Mouse (Mus musculus) lung, postnatal 0 days (tissue): ENCODE measurements around the gene Gmnn. TPM values are rescaled to one million over a fixed set of nuclear protein-coding genes. Genes with fewer than 3 reads are reported as not detected.
A peak's percentile ranks its signal among the peaks of the same experiment; 100 is the strongest.
"Not testable (repeated sequence)": the region's sequence is repeated elsewhere in the genome, so short reads cannot be mapped to it uniquely, and the experiment has no call there.

Experiments used
- ATAC-seq: fragments of 200-750 bp; cut with Nextera tagmentation; 2 replicates; pipeline ENCODE4 v1.8.0; 2017; ENCODE audit warnings: moderate library complexity
- DNase-seq: peaks from one replicate; pipeline ENCODE4 v3.0.0-alpha.2; 2016; ENCODE audit warnings: low spot score
- H3K27ac ChIP-seq: fragments of 300-500 bp; sonication (generic); 2 replicates; pipeline ENCODE4 v1.5.1; 2014; ENCODE audit warnings: antibody characterized with exemption, mild to moderate bottlenecking, low read length, mixed read lengths
- H3K27me3 ChIP-seq: fragments of 300-500 bp; sonication (generic); replicated peaks from 2 replicates; pipeline ENCODE4 v1.6.1; 2014; ENCODE audit warnings: low read length, mixed read lengths; ENCODE audit not compliant: insufficient read depth
- H3K36me3 ChIP-seq: fragments of 300-500 bp; sonication (generic); 2 replicates; pipeline ENCODE4 v1.6.1; 2014; ENCODE audit warnings: low read length, mixed read lengths; ENCODE audit not compliant: insufficient read depth
- H3K4me1 ChIP-seq: fragments of 300-500 bp; sonication (generic); 2 replicates; pipeline ENCODE4 v1.6.1; 2014; ENCODE audit warnings: antibody characterized with exemption, low read depth, low read length, mixed read lengths; ENCODE audit not compliant: insufficient read depth
- H3K4me2 ChIP-seq: fragments of 300-500 bp; sonication (generic); replicated peaks from 2 replicates; pipeline ENCODE4 v1.6.1; 2014; ENCODE audit warnings: low read depth, mild to moderate bottlenecking, low read length, moderate library complexity, mixed read lengths
- H3K4me3 ChIP-seq: fragments of 300-500 bp; sonication (generic); 2 replicates; pipeline ENCODE4 v1.5.1; 2014; ENCODE audit warnings: low read depth, low read length
- H3K9ac ChIP-seq: fragments of 300-500 bp; sonication (generic); replicated peaks from 2 replicates; pipeline ENCODE4 v1.6.1; 2014; ENCODE audit warnings: low read depth, mild to moderate bottlenecking
- H3K9me3 ChIP-seq: fragments of 300-500 bp; sonication (generic); 2 replicates; pipeline ENCODE4 v1.6.1; 2016; ENCODE audit warnings: low read length, mixed read lengths
- CTCF ChIP-seq: IDR thresholded peaks from 2 replicates; pipeline ENCODE4 v1.5.1; 2016; ENCODE audit warnings: antibody characterized with exemption, mild to moderate bottlenecking
- EP300 ChIP-seq: IDR thresholded peaks from 2 replicates; pipeline ENCODE4 v1.6.1; 2016; ENCODE audit warnings: antibody characterized with exemption, mild to moderate bottlenecking, control low read depth
- WGBS: fragments of 180-500 bp; shearing (Covaris S2); extraction: QIAGEN DNeasy Blood & Tissue Kit; methylation state at CpG from one replicate; pipeline ENCODE4 v1.1.7; 2014; 5-methylcytosine and 5-hydroxymethylcytosine counted together
- polyA plus RNA-seq: library from polyadenylated mRNA; unstranded; fragments of >200 nt; fragmentation: Nextera tagmentation; extraction: Ambion mirVana; gene quantifications from 2 replicates; pipeline ENCODE4 v1.2.1, GENCODE M21; 2015

The Gmnn gene
- polyA plus RNA-seq, 1 experiment from 2014 or later, result 24.1 TPM

DNA sequence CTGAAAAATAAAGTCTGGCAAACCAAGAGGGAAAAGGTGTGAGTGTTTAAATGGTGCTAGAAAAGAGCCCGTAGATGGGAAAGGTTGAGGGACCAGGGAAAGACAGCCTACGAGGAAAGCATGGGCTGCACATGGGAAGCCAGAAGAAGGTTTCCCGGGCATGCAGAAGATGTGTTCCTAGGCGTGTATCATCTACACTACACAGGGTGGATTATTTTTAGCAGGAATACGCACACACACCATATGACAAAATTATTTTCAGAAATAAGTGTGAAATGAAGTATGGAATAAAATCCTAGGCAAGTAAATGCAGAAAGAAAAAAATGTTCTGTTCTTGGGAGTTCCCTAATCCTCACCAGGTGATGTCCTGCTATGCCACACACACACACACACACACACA is 25.8 kb upstream of the Gmnn start:
- ATAC-seq, result no peak
- TF ChIP-seq CTCF (no peak), EP300 (no peak)
- H3K36me3 ChIP-seq, result no peaks in the 10 kb centered on the region
- no peak overlapping the region for H3K4me3 ChIP-seq
- no peaks in the 10 kb centered on the region for H3K27me3 ChIP-seq
- H3K4me1 ChIP-seq, result no peaks in the 10 kb centered on the region
- no peak overlapping the region for H3K27ac ChIP-seq
- no peak for DNase-seq
- H3K4me2 ChIP-seq, result no peak overlapping the region
- no peaks in the 10 kb centered on the region for H3K9me3 ChIP-seq
- no peak overlapping the region for H3K9ac ChIP-seq
- 81% methylated on average over 5 of the region's 5 CpGs for WGBS

DNA sequence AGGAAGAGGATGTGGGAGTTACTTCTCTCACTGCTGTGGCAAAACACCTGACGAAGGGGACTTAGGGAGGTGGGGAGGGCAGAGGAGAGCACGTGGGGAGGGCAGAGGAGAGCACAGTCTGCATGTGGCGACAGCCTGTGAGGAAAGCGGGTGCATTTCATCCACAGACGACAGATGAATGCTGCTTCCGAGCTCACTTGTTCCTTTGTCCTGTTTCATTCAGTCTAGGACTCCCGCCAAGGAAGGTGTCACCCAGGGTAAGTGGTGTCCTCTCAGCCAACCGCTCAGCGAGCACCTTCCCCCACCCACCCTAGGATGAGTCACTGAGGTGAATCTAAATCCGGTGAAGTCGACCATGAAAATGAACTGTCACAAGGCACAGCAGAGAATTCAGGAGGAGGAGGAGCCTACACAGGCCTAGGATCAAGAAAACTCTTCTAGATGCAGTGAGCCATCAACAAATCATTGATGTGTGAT is 24.3 kb upstream of the Gmnn start:
- Histone ChIP-seq H3K4me3 (no peak overlapping the region), H3K9ac (no peak overlapping the region), H3K4me1 (no peaks in the 10 kb centered on the region), H3K27ac (no peak overlapping the region), H3K9me3 (no peaks in the 10 kb centered on the region), H3K27me3 (no peaks in the 10 kb centered on the region), H3K36me3 (no peaks in the 10 kb centered on the region), H3K4me2 (no peak overlapping the region)
- no peak for DNase-seq
- TF ChIP-seq CTCF (no peak), EP300 (no peak)
- ATAC-seq, result no peak
- WGBS, result 60% methylated on average over 11 of the region's 11 CpGs

- 40% methylated on average over 5 of the region's 5 CpGs for WGBS
- H3K27ac ChIP-seq, result no peak overlapping the region
- H3K4me2 ChIP-seq, result no peak overlapping the region
- H3K36me3 ChIP-seq, result no peaks in the 10 kb centered on the region
- H3K4me3 ChIP-seq, result no peak overlapping the region
- no peaks in the 10 kb centered on the region for H3K9me3 ChIP-seq
- no peaks in the 10 kb centered on the region for H3K27me3 ChIP-seq
- DNase-seq, result no peak
- H3K4me1 ChIP-seq, result no peaks in the 10 kb centered on the region
- TF ChIP-seq CTCF (no peak), EP300 (no peak)
- no peak for ATAC-seq
- H3K9ac ChIP-seq, result no peak overlapping the region
Measured at GRCm38 (mm10) chr13:24781916-24782315, 20.2 kb upstream of the Gmnn start.

DNA sequence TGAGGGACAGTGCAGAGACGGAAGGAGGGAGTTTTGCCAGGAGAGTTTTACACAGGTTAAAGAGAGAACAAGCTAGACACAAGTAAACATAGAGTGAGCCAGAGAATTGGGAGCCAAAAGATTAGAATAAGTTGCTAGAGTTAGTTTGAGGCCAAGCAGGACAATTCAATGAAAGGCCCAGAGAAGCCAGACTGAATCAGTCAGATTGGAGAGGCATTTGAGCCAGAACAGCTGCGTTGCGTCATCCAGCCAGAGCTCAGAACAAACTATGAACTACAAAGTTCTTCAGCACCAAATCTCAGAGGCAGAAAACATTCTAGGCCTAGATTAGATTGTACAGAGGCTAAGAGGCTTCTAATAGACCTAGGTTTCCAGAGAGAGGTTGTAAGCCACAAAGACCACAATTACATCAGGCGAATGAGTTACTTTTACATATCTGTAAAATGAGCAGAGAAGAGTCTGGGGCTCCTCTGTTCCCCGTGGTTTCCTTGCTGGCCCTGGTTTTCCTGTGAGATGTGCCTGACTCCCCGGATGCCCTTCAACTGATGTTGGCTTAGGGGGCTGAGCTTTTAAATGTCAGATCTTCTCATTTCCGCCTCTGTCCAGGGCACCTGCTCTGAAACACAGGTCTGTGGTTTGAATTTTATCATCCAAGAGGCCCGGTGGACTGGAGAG is 17.1 kb upstream of the Gmnn start:
- Histone ChIP-seq H3K4me1 (no peaks in the 10 kb centered on the region), H3K4me2 (no peak overlapping the region), H3K27me3 (no peaks in the 10 kb centered on the region), H3K9ac (no peak overlapping the region), H3K36me3 (no peaks in the 10 kb centered on the region), H3K4me3 (no peak overlapping the region), H3K9me3 (no peaks in the 10 kb centered on the region), H3K27ac (no peak overlapping the region)
- DNase-seq (no peak), ATAC-seq (no peak)
- TF ChIP-seq CTCF (no peak), EP300 (no peak)
- WGBS, result 72% methylated on average over 8 of the region's 8 CpGs

GRCm38 (mm10) chr13:24778026-24778425 is 16.3 kb upstream of the Gmnn start:
- TF ChIP-seq CTCF (no peak), EP300 (no peak)
- DNase-seq (no peak), ATAC-seq (no peak)
- H3K9ac ChIP-seq, result no peak overlapping the region
- H3K36me3 ChIP-seq, result no peaks in the 10 kb centered on the region
- H3K27me3 ChIP-seq, result no peaks in the 10 kb centered on the region
- no peaks in the 10 kb centered on the region for H3K9me3 ChIP-seq
- no peaks in the 10 kb centered on the region for H3K4me1 ChIP-seq
- 64% methylated on average over 2 of the region's 2 CpGs for WGBS
- H3K27ac ChIP-seq, result no peak overlapping the region
- no peak overlapping the region for H3K4me2 ChIP-seq
- no peak overlapping the region for H3K4me3 ChIP-seq

DNA sequence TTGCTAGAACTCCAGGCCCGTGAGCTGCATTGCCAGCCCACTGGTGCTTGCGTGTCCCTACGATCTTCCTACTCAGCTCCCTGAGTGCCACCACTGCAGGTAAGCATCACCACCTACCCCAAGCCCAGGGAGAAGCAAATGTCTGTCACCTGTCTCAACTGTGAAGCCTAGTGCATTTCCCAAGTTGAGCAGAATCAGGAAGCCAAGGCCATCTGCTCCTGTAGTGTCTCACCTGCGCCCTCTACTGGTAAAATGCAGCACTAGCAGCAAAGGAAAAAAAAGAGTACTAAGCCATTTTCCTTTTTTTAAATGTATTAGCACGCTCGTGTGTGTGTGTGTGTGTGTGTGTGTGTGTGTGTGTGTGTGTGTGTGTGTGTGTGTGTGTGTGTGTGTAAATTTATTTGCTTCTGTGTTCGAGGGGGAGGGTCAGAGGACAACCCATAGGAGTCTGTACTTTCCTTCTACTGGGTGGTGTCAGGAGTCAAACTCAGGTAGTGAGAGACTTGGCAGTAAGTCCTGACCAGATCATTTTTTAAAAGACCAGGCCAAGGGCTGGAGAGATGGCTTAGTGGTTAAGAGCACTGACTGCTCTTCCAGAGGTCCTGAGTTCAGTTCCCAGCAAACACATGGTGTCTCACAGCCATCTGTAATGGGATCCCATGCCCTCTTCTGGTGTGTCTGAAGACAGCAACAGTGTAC is 14.6 kb upstream of the Gmnn start:
- H3K9ac ChIP-seq, result no peak overlapping the region
- no peak overlapping the region for H3K4me2 ChIP-seq
- H3K4me3 ChIP-seq, result no peak overlapping the region
- 57% methylated on average over 6 of the region's 7 CpGs for WGBS
- no peaks in the 10 kb centered on the region for H3K4me1 ChIP-seq
- no peaks in the 10 kb centered on the region for H3K9me3 ChIP-seq
- no peak for ATAC-seq
- H3K27me3 ChIP-seq, result no peaks in the 10 kb centered on the region
- peak; percentile 84 for DNase-seq
- H3K36me3 ChIP-seq, result no peaks in the 10 kb centered on the region
- TF ChIP-seq EP300, result no peak
- TF ChIP-seq CTCF, result peak; percentile 94
- no peak overlapping the region for H3K27ac ChIP-seq

GRCm38 (mm10) chr13:24771482-24771881 is 9.8 kb upstream of the Gmnn start:
- H3K9ac ChIP-seq, H3K4me1 ChIP-seq, H3K27me3 ChIP-seq, H3K36me3 ChIP-seq, H3K4me3 ChIP-seq, H3K9me3 ChIP-seq, DNase-seq, H3K27ac ChIP-seq, H3K4me2 ChIP-seq, ATAC-seq: not testable (repeated sequence)
- 91% methylated on average over 10 of the region's 10 CpGs for WGBS

DNA sequence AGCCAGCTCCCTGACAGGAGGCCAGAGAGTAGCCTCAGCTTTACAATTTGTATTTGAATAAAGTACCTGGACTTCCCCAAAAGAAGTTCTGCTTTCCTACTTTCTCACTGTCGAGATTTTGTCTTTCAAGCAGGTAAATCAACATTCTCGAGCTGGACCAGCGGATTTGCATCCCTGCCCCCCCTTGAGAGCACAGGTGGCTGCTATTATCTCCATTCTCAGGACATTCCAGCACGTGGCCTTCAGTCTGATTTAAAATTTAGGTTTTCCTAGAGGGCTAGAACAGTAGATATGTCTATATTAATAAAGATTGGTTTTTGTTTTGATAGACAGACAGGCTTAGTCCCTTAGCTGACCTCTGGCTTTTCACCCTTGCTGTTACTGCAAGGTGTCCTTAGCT is 6.1 kb upstream of the Gmnn start:
- 62% methylated on average over 4 of the region's 4 CpGs for WGBS
- DNase-seq, H3K27me3 ChIP-seq, H3K36me3 ChIP-seq, H3K4me1 ChIP-seq, H3K9ac ChIP-seq, H3K4me3 ChIP-seq, H3K27ac ChIP-seq, ATAC-seq, H3K4me2 ChIP-seq, H3K9me3 ChIP-seq: not testable (repeated sequence)
